Mouse (Mus musculus) stomach, postnatal 0 days (tissue): Measurements from ENCODE around the gene Smtnl1.
"Not testable (repeated sequence)": the region's sequence is repeated elsewhere in the genome, so short reads cannot be mapped to it uniquely, and the experiment has no call there.

Experiments
- CTCF ChIP-seq: IDR thresholded peaks from 2 replicates; pipeline ENCODE4 v1.5.1; 2016; ENCODE audit warnings: antibody characterized with exemption, low read depth, mild to moderate bottlenecking, moderate library complexity
- EP300 ChIP-seq: optimal IDR thresholded peaks from 2 replicates; pipeline ENCODE3; 2016; ENCODE audit warnings: antibody characterized with exemption

GRCm38 (mm10) chr2:84801223-84801622 lies 21.2 kb downstream of the Smtnl1 start:
- TF ChIP-seq CTCF, EP300: not testable (repeated sequence)
